Mouse (Mus musculus) testis, adult 2 months (tissue): ENCODE data around the gene Ttc6.

Experiments used
- CTCF ChIP-seq: fragments of 200-500 bp; IDR thresholded peaks from 2 replicates; pipeline ENCODE4 v1.5.1; 2012; ENCODE audit warnings: low read depth, mild to moderate bottlenecking, inconsistent platforms, low read length, moderate library complexity; ENCODE audit not compliant: control insufficient read depth, insufficient read depth, insufficient replicate concordance
- POLR2A ChIP-seq: fragments of 200-500 bp; IDR thresholded peaks from 2 replicates; pipeline ENCODE4 v1.6.1; 2012; ENCODE audit warnings: low read depth, mild to moderate bottlenecking, inconsistent platforms, low read length, moderate library complexity; ENCODE audit not compliant: control insufficient read depth

GRCm38 (mm10) chr12:57548981-57549666, 14.8 kb upstream of the Ttc6 start:
- no peak for TF ChIP-seq POLR2A
- no peak for TF ChIP-seq CTCF
